Comparison of ENCODE assay signal across 8 mouse cellular contexts in the genomic region with DNA sequence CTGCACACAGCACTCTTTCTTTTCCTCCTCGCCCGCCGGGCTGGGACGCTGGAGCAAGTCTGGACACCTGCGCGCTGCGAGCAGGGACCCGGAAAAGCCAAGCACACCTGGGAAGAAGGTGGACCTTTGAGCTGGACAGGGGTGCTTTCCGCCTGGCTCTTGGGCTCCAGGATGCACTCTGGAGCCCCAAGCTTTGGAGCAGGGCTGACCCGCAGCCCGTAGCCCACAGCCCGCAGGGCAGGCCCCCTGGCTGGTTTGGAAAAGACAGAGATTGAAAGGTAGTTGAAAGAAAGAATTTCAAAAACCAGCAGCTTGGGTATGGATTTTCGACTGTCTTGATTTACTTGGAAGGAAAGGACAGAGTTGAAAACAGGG. TPM values are rescaled to one million over a fixed set of nuclear protein-coding genes. Genes with fewer than 3 reads are reported as not detected.
A peak's percentile ranks its signal among the peaks of the same experiment; 100 is the strongest.
DNase-seq lines count a peak whose midpoint lies in the region; ATAC-seq and TF ChIP-seq lines count a peak whose summit lies in the region.

No protein-coding gene starts in this region.

- peaks cover 30% of the 10 kb centered on the region for H3K27me3 ChIP-seq in forebrain, embryonic 10.5 days (ENCODE audit: poor library complexity, severe bottlenecking)
- H3K27me3 ChIP-seq in intestine, postnatal 0 days (replicated peaks; ENCODE audit: control insufficient read depth, insufficient read depth, low read length), result no peaks in the 10 kb centered on the region
- H3K27me3 ChIP-seq in neural tube, embryonic 13.5 days, result peaks cover 22% of the 10 kb centered on the region

- no peaks in the 10 kb centered on the region for H3K9me3 ChIP-seq in forebrain, embryonic 10.5 days
- H3K9me3 ChIP-seq in intestine, postnatal 0 days (ENCODE audit: control insufficient read depth), result no peaks in the 10 kb centered on the region
- H3K9me3 ChIP-seq in neural tube, embryonic 13.5 days, result no peaks in the 10 kb centered on the region

- H3K9ac ChIP-seq in intestine, postnatal 0 days (ENCODE audit: low read depth, low read length), result peak overlapping the region; percentile 55
- H3K9ac ChIP-seq in neural tube, embryonic 13.5 days, result peak overlapping the region; percentile 67

- H3K36me3 ChIP-seq in forebrain, embryonic 10.5 days (replicated peaks), result no peaks in the 10 kb centered on the region
- H3K36me3 ChIP-seq in intestine, postnatal 0 days (ENCODE audit: control insufficient read depth, insufficient read depth), result no peaks in the 10 kb centered on the region
- no peaks in the 10 kb centered on the region for H3K36me3 ChIP-seq in neural tube, embryonic 13.5 days

- DNase-seq in lung, adult 2 months, result no peak
- DNase-seq in lung, adult 18-20 months, result no peak
- DNase-seq in forebrain, embryonic 10.5 days (ENCODE audit: extremely low spot score, low spot score), result no peak
- DNase-seq in Muller cell, postnatal 12 days (ENCODE audit: inconsistent ontology term), result no peak
- DNase-seq in cerebellum, adult 11-12 months, result no peak

- ATAC-seq in intestine, postnatal 0 days, result no peak
- ATAC-seq in neural tube, embryonic 13.5 days (ENCODE audit: low read depth), result 0 out of 2 replicates have a peak, but pooled peaks have one; percentile 23
- no peak for ATAC-seq in inflammation-experienced regulatory T-cells, adult 6 months

- no peak for TF ChIP-seq POLR2A in lung, adult 2 months (IDR thresholded peaks at IDR 0.05; ENCODE audit: borderline replicate concordance, extremely low read depth, low read depth, low read length)

- no peaks in the 10 kb centered on the region for H3K4me1 ChIP-seq in lung, adult 2 months (ENCODE audit: control insufficient read depth, insufficient read depth, low read length)
- peaks cover 16% of the 10 kb centered on the region for H3K4me1 ChIP-seq in forebrain, embryonic 10.5 days
- H3K4me1 ChIP-seq in intestine, postnatal 0 days (replicated peaks; ENCODE audit: control insufficient read depth, insufficient read depth, low read length), result no peaks in the 10 kb centered on the region; the same call in 1 of the 2 replicates
- H3K4me1 ChIP-seq in neural tube, embryonic 13.5 days (replicated peaks), result peaks cover 13% of the 10 kb centered on the region

- peak overlapping the region; percentile 76 for H3K27ac ChIP-seq in forebrain, embryonic 10.5 days
- H3K27ac ChIP-seq in intestine, postnatal 0 days (ENCODE audit: low read depth, low read length), result peak overlapping the region; percentile 84
- H3K27ac ChIP-seq in neural tube, embryonic 13.5 days (replicated peaks), result no peak overlapping the region

- peak overlapping the region; percentile 45 for H3K4me3 ChIP-seq in lung, adult 2 months (replicated peaks; ENCODE audit: extremely low read depth, low read depth, low read length)
- H3K4me3 ChIP-seq in forebrain, embryonic 10.5 days, result peak overlapping the region; percentile 70
- H3K4me3 ChIP-seq in intestine, postnatal 0 days (ENCODE audit: low read depth, low read length), result peak overlapping the region; percentile 61
- peak overlapping the region; percentile 54 for H3K4me3 ChIP-seq in neural tube, embryonic 13.5 days

- H3K4me2 ChIP-seq in intestine, postnatal 0 days (replicated peaks; ENCODE audit: low read depth), result peak overlapping the region; percentile 66
- peak overlapping the region; percentile 99 for H3K4me2 ChIP-seq in neural tube, embryonic 13.5 days

- whole genome bisulfite sequencing in lung, adult 2 months, result 2% methylated on average over 13 of the region's 13 CpGs
- WGBS in forebrain, embryonic 10.5 days, result 7% methylated on average over 13 of the region's 13 CpGs
- WGBS in intestine, postnatal 0 days, result 3% methylated on average over 12 of the region's 13 CpGs
- 3% methylated on average over 13 of the region's 13 CpGs for WGBS in neural tube, embryonic 13.5 days

- TF ChIP-seq CTCF in lung, adult 2 months (IDR thresholded peaks at IDR 0.05; ENCODE audit: insufficient read depth, low read length), result no peak
- no peak for TF ChIP-seq CTCF in intestine, postnatal 0 days (IDR thresholded peaks at IDR 0.05; ENCODE audit: low read depth)

RNA-seq across cellular contexts. Expression of a gene that starts 0.4 kb away (rescaled TPM):
- 0.28 and 0.83 TPM in 2 replicates for polyA plus RNA-seq in lung, adult 2 months (2012; rRNA removed)
- polyA plus RNA-seq in forebrain, embryonic 10.5 days (2016; fragmentation: Nextera tagmentation; extraction: Ambion mirVana), result 0.38 and 0.45 TPM in 2 replicates
- 4.9 and 5.3 TPM in 2 replicates for polyA plus RNA-seq in intestine, postnatal 0 days (2015; fragmentation: Nextera tagmentation; extraction: Ambion mirVana)
- 0.06 and 0.25 TPM in 2 replicates for polyA plus RNA-seq in neural tube, embryonic 13.5 days (2015; fragmentation: Nextera tagmentation; extraction: Ambion mirVana)
- polyA plus RNA-seq in inflammation-experienced regulatory T-cells, adult 6 months (2017; shearing (Covaris generic)), result not detected
